Mouse (Mus musculus) B cell, adult 2 months (primary cell): Measurements from ENCODE around the gene Tmem129.
A peak's percentile ranks its signal among the peaks of the same experiment; 100 is the strongest.

Experiments
- DNase-seq, 2 experiments: peaks; one replicate each; pipeline ENCODE4 v3.0.0; 2022

Tmem129 gene

DNA sequence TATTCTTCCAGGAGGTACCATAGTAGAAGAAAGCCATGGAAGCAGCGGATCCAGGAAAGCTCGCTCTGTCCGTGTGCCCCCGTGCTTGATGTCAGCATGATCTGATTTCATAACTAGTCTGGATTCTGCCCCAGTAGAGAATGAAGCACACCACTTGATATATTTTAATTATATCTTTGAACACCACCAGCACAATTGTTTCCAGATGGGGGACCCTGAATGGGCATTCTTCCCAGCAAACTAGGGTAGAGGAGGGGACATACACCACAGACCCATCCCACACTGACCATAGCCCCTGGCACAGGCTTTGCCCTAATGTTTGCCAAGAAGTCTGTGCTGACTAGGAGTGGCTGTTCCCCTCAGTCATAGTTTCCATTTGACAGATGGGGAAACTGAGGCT, 26.7 kb upstream of the Tmem129 start:
- no peak for DNase-seq

DNA sequence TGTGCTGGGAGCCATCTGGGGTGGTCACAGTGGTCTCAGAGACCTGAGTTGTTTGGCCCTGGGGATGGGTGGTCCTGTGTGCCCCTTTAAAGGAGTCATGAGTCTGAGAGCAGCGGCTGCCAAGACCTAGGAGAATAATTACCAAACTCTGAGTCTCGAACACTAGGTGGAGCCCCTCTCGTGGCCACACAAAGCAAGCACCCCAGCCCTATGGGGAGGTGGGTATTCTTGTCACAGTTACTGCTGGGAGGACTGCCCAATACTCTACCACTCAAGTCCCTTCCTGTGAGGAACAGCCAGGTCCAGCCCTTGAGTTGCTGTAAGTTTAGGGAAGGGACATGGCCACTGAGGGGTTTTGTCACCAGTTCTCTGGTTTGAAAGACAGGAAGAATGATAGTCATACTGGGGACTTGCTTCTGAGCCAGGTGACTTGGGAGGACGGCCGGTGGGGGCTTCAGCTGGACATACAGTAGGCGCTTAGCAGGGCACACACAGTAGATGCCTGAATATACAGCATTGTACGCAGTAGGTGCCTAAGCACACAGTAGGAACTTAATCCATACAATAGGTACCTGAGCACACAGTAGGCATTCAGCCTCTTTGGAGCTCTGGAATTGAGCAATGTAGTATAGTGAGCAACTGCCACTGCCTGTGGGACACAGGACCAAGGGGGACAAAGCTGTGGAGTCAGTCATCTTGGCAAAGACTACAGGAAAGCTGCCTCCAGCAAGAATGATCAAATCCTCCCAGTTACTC, 25.9 kb upstream of the Tmem129 start:
- DNase-seq, result peak in 1 of 2 experiments; percentile 23

DNA sequence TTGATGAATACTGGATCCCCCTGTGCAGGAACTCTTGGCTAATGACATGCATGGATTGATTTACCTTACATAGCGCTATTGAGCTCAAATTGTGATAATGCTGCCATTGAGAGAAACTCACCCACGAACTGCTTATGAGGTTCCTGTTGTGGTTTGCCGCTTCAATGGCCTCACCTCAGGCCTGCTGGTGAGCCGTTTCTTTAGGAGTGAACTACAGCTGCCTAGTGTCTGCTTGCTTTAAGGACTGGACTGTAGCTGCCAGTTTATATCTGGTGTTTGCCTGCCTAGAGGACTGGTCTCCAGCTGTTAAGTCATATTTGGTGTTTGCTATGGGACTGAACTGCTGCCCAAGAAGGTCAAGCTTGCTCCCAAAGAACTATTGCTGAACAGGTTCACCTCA, 24.7 kb upstream of the Tmem129 start:
- peak; percentile 20 to 29 for DNase-seq

DNA sequence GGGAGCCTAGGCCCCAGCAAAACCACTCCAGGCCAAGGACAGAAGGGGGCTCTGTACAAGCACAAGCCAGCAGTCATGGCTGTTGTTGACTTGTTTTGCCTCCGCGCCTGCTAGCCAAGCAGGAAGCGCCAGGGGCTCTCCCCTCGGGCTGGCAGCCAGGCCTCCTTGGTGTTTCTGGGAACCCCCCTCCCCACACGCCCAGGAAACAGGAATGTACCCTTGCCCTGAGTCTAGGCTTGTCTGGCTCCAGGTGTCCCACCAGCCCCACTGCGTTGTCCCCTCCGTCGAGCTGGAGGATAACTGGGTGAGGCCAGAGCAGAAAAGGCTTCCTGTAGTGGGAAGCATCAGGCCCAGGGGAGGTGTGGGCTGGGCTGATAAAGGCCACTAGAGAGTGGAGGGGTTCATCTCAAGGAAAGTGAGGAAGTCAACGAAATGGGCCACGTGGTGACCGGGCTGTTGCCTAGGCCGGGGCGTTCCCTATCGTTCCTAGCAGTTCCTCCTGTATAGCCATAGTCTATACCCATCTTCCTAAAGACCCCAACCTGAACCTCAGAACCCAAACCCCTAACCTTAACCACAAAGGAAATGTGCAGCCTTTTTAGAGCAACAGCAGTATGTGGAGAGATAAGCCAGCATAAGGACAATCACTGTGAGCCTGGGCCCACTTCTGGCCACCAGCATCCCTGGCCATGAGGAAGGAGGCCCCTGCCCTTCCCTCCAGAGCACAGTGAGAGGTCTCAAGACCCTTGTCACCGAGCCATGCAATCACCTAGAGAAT, 23.6 kb upstream of the Tmem129 start:
- no peak for DNase-seq

DNA sequence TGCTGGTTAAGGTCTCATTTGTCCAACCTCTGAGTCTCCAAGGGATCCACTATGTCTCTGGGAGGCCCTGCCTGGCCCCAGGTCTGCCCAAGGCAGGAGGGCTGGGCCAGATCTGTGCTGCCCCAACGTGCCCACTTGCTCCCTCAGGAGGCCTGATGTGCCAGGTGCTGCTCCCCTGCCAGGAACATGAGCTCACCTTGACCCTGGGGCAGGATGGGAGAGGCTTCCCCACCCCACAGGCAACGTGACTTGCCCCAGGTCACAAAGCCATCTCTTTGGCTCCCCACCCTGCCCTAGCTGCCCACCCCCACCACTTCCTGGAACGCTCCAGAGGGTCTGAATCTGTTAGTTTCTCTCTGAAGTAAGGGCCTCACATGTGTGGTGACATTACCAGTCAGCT, 22.8 kb upstream of the Tmem129 start:
- DNase-seq, result no peak

DNA sequence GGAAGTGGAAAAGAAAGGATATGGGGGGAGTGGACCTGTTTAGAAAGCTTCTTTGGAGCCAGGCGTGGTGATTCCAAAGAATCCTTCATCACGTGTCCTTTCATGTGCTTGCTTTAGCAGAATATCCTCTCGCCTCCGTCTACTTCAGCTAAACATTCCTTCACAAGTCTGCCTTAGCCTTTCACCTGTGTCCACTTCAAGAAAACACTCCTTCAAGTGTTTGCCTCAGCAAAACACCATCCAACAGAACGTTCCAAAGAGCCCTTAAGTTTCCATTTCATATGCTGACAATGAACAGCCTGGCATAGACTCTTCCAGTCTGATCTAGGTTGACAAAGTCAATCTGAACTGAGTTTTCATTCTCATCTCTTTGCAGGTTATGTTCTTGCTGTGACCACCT, 20.0 kb upstream of the Tmem129 start:
- DNase-seq, result no peak

DNA sequence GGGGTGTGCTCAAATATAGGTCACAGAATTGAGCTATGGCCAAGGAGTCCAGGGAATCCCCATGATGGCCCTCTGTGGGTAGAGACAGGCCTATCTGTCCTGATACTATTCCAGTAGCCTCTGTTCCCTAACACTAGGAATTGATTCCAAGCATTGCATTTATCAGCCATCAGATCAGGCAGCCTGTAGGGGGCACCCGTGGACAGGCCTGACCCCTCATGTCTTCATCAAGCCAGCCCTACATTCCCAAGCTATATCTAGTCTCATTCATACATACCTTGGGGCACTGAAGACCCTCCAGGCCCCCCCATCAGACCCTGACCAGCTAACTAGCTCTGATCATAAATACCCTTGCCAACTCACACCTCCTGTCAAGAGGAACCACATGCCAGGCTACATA, 17.7 kb upstream of the Tmem129 start:
- DNase-seq, result peak; percentile 42 to 46

DNA sequence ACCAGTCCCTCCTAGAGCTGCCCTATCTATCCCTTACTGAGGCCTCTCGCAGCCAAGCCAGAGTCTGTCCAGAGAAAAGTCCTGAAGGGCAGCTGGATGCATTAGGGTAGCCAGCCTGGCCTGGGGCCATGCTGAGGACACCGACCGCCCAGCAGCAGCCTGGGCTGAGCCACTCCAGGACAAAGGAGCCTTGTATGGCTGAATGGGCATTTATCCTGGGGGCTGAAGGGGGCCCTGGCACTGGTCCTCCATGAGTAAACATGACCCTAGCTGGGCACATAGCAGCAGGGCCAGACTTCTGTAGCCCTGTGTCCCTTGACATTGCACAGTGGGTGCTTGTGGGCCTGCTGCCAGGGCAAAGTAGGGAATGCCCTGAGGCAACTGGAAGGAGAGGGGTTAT, 16.2 kb upstream of the Tmem129 start:
- DNase-seq, result no peak

DNA sequence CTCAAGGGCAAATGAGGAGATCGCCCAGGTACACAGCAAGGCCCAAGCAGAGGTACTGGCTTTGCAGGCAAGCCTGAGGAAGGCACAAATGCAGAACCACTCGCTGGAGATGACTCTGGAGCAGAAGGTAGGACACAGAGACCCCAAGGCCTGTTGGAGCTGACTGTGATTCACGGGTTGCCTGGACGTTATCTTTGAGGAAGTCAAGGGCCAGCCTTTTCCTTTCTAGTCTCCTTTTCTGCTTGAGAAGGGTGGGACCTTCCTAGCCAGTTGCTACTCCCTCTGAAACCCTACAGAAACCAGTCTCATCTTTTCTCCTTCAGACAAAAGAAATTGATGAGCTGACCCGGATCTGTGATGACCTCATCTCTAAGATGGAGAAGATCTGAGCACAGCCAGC, 13.4 kb upstream of the Tmem129 start:
- no peak for DNase-seq

DNA sequence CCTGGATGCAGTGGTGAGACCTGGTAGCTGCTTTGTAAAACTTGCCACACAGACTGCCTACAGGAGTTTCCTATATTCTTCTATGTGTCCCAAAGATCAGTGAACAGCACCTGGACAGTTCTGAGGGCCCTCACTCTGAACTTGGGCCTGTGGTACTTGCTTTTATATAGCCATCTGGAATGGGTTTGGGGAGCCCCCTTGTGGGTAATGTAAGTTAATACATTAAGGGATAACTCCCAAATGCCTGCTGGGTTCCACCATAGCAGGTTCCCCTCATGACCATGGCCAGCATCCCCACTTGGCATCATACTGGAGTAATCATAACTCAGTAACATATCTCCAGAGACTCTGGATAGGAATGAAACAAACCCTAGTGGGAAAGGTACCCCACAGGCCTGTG, 10.0 kb upstream of the Tmem129 start:
- peak; percentile 72 to 76 for DNase-seq

DNA sequence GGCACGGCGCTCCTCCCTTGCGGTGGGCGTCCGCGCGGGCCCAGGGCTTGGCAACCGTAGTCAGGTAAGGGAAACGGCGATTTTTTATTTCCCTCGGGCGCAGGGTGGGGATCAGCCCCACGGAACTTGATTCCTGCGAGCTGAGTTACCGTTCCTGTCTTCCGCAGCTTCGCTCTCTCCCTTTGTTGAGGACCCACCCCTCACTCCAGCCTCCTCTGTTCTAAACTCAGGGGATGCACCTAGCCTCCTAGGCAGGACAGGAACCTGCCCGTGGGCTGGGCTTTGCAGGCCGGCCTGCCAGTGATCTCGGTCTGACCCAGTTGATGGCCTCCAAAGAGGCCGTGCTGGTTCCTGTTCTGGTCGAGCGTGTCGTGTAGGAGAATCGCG, 441 bp upstream of the Tmem129 start:
- DNase-seq, result no peak

DNA sequence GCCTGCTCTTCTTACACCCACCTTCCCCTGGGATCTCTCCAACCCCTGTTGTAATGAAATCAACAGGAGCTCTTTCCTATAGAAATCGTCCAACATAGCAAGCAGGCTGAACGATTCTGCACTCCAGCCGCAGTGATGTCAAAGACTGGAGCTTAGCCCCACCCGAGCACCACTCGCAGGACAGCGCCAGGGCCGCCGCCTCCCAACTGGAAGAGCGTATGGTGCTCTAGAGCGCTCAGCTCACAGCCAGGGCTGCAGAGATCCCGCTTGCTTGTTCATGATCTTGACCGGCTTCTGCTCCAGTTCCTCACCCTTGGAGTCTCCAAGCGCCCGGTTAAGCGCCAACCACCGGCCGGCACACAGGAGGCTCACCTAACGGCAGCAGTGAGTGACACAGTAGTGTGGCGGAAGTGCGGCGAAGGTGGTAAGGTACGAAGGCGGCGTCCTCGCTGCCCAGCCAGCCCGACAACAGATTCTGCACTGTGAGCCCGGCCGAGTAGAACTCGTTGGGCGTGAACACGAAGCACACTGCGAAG, 897 bp downstream of the Tmem129 start:
- no peak for DNase-seq

DNA sequence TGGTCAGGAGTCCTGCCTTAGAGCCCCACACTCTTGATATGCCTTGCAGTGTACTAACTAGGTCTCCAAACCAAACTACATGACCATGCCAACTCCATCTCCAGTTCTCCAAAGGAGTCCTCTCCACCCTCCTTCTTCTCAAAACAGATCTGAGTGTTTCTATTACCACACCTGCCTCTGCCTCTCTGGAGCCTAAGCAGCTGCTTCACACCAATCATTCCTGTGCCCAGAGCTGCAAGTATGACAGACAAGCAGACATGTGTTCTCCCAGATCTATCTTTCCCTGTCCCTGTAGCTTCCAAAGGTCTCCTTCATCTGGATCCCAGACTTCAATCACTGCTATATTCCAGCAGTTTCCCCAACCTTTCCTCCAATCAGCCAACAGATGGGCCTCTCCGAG, 1.5 kb downstream of the Tmem129 start:
- DNase-seq, result no peak

DNA sequence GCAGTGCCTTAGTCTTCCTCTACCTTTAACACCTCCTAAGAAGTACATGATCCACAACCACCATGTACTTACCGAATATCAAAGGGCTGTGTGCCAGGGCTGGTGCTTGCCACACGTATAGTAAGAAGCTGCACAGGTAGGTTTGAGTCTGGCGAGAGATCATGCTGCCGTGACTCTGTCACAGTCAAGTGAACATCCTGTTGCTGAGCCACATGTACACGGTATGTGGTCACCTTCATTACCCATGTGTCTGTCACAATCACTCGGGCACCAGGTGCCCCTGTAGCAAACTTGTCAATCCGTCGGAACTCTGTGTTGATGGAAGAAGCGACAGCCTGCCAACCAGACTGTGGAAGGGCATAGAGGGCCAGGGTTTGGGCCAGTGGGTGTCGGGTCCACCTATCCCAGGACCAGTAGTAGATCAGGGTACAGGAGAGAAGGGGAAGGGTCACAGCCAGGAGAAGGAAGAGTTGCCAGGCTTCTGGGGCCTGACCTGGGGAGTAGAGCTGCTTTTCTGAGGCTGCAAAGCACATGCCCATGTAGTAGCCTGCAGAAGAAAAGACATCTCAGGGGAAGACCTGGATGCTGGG, 2.9 kb downstream of the Tmem129 start:
- peak; percentile 21 to 40 for DNase-seq

DNA sequence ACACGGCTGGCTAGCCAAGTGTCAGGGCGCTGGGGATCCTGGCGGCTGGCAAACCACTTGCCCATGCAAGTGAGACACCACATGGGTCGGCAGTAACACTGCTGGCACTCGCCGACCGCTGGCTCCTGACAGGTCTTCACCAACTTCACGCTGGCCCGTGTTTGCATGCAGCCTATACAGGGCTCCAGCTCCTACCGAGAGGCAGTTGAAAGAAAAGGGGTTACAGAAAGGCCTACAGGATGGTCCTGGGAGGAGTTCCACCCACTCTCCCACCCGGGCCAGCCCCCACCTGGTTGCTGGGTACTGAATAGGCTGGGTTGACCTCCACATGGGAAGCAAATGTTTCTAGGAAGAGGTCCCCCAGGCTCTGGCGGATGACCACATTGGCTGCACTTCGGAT, 3.8 kb downstream of the Tmem129 start:
- DNase-seq, result no peak

DNA sequence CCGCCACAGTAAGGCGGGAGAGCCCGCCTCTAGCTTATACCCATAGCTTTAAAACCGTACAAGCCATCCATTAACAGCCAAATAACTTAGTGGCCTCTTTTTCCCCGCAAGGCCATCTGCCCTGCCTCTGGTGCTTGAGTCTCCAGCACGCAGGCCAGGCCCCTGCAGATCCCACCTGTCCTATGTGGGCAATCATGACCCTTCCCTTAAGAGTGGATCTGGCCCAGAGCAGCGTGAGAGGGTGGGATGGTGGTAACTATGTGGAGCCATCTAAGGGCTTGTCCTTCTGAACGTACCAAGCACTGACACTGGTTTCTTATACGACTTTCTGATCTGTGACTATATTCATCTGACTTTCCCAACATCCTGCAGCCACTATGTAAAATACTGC, 5.4 kb downstream of the Tmem129 start:
- no peak for DNase-seq

DNA sequence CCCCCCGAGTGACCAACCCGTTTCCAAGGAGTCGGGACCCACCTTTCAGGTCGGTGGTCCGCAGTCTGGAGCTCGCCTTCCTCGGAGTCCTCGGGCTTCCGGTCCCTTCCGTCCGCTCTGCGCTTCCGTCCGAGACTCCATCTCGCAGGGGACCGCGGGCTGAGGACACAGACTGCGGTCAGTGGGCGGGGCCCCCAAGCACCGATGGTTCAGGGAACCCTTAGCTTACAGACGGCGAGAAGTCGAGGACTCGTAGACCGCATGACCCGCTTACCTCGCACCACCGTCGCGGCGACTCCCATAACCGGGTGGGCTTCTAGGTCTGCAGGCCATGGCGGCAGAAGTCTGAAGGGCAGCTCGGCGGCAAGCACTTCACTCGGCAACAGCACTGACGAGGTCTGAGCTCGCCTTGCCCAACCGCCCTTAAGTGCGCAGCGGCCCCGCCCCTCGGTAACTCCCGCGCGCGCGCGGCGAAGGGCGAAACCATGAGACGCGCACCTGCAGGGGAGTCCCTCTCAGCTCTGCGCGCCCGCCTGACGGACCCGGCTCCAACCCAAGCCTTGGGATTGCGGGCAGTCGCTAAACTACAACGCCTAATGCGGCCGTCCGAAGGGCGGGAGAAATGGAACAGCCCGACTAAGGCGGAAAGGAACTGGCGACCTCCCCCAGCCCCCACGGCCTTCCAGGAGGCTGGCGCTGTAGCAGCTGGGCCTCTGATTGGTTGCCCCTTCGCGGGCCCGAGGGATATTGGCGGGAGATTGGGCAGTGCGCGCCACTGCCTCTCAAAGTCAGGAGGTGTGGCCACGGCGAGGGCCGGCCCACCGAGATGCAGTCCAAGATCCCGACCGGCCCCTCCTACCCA, 6.1 kb downstream of the Tmem129 start, which contains the start of gene Slbp:
Gene Slbp, minus strand, starts transcription at position 654 of the 862 bp plus-strand sequence.
- peak; percentile 95 to 97 for DNase-seq

DNA sequence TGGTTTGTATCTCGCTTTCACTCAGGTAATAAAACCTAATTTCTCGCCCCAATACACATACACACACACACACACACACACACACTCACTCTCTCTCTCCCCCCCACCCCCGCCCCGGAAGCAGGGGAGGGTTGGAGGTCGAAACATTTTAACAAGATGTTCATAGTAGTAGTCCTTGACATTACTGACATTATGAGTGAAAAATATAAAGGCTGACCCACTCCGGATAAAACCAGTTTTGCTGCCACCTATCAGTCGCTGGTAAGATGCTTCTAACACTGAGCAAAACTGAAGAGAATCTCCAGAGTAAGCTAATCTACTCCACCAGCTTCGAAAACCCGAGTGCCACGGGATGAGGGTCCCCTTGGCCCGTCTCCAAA, 6.7 kb downstream of the Tmem129 start:
- no peak for DNase-seq

DNA sequence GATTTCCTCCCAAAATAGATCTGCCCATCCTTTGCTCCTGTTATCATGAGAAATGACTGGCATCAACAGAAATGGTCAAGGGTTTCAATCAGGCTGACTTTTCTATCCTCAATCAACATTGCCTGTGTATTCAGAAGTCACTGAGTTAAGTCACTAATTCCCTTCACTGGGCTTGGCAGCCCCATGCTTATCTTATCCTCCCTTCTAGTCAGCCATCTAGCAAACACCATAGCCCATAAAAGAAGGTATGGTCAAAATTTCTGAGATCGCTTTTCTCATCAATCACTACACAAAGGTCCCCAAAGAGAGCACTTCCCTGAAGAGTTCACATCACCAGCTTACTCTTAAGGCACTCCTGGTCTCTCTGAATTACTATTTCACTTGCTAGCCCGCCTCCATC, 7.2 kb downstream of the Tmem129 start:
- DNase-seq, result no peak

DNA sequence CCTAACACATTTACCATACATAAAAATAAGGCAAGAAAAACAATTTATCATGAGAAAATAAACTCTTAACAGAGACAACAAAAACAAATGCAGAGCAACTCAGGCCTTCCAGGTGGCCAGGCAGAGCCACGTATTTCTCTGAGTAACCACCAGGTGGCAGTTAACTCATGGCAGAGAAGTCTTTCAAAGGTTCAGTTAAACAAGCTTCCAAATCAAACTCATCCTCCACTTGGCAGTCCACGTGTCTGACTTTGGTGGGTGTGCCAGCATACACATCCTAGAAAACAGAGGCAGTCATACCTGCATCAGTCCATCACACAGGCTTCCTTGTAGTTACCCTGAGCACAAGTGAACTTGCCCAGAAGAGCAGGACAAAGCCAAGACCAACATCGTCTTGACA, 17.6 kb downstream of the Tmem129 start:
- DNase-seq, result peak; percentile 65 to 68

DNA sequence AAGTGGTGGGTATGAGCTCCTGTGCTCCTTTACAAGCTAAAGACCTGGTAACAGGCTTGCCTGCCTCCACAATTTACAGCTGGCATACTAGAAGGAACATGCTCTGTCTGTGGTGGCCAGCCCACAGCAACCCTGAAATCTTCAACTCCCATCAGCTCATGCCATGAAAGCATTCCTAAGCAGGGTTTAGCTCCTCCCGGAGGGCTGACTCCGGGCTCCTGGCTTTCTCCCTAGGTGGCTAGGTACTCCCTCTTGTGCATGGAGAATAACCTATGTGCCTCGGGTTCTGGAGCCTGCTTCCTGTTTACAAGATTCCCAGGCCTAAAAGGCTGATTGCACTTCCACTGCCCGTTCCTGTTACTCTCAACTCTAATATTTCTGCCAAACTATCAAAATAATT, 19.4 kb downstream of the Tmem129 start:
- no peak for DNase-seq

DNA sequence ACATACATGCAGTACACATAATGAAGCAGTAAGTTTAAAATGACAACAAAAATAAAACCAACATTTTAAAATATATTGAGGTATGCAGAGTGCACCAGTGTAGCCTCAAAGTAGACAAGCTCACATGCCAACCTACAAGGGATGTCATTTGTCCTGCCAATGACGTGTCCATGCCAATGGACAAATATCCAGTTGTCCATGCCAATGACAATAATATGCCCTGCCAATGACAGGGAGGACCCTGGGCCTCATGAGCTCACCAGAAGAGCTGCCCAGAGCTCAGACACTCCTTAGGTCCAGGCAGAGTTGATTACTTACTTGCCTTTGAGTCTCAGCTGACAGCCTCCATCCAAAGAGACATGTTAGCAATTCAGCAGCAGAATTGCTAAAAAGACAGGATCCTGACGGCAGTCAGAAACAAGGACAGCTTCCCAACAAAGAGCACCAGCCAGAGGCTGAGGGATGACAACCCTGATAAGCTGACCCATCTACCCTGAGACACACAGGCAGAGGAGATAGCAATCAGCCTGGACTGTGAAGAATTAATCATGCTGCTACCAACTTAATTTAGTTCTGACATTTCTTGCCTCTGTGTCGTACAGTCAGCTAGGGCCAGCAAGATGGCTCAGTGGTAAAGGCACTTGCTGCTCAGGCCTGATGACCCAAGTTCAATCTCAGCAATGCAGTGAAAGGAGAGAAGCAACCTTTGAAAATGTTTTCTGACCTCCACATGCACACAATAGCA, 20.4 kb downstream of the Tmem129 start:
- DNase-seq, result no peak
